Mouse (Mus musculus) thymus, adult 18-20 months (tissue): ENCODE results near the gene Ranbp9.

Experiments used
- DNase-seq, 2 experiments: peaks; one replicate each; pipeline ENCODE4 v3.0.0; 2022; ENCODE audit warnings: mixed read lengths in 2 of 2

Ranbp9 gene

DNA sequence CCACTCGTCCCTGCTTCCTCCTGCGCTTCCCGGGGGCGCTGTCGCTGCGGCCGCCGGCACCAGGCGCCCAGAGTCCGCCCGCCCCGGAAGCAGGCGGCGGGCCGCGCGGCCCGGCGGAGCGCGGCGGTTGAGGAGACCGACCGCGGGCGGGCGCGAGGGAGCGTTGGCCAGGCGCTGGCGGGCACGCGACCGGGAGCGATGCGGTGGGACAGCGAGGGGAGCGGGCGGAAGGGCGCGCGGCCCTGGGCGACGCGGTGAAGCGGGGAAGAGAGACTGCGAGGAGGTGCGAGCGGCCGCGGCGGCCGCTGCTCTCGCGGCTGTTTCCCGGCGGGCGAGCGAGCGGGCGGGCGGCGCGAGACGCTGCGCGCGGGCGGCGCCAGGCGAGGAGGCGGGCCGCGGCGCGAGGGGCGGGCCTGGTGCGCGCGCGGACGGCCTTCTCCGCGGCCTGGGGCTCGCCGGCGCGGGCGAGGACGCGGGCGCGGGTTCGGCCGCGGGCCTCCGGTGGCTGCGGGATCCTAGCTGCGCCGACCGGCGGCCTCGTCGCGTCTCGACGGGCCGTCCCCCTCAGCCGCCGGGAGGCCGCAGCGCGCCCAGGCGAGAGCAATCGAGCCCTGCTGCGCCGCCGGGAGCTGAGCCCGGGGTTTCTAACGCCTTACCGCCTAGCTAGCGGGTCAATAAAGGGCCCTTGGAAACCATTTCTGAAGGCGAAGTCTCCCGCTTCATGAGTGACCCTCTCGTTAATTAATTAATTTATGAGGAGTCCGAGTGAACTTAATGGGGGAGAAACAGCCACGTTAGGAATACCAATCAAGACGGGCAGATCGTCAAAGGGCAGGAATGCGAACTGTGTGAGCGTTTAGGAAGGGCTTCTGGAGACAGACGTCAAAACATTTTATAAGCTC lies at the start of gene Ranbp9:
Gene Ranbp9, minus strand, starts transcription at position 326 of the 902 bp plus-strand sequence.
- peak; percentile 56 for DNase-seq

DNA sequence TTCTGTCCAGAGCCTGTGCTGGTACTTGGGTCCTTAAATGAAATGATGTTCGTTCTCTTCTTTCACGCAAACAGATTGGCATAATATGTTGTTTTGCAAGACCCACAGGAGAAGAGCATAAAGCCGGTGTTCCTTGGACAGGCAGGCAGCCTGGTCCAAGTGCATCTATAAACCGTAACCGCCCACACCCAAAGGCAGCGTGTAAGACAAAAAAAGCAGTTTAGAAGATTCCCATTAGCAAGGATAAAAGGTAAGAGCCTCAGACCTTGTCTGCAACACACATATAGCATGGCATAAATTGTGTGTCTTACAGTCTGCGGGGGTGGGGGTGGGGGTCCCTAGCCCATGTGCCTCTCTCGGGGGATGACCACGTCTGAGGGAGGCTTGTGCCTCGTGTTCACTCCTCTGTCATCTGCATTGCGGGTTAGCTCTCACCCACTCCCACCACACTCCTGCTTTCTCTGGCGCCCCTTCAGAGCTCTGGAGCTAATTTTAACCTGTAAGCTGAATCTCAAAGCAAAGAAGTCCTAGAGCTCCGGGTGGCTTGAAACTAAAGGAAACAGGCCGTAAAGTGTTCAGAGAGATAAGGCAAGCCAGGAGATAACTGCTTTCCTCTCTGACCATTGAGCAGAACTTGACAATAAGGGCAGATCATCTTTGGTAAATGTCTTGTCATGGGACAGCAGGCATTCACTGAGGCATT lies 49.2 kb upstream of the Ranbp9 start:
- no peak for DNase-seq

DNA sequence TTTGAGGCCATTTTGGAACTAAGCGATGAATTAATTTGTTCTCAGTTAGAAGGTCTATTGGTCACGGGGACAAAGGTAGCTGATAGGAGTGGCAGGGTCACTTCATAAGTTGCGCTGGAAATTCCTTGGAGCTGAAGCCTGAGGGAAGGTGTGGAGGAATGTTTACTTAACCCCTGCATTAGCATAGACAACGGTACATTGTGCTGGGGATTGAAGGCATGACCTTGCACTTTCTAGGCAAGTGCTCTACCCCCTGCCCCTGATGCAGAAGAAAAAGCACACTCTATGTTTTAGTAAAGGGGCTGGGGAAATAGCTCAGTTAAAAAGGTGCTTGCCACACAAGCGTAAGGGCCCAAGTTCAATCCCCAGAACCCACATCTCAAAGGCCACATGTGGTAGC lies 45.2 kb upstream of the Ranbp9 start:
- no peak for DNase-seq

DNA sequence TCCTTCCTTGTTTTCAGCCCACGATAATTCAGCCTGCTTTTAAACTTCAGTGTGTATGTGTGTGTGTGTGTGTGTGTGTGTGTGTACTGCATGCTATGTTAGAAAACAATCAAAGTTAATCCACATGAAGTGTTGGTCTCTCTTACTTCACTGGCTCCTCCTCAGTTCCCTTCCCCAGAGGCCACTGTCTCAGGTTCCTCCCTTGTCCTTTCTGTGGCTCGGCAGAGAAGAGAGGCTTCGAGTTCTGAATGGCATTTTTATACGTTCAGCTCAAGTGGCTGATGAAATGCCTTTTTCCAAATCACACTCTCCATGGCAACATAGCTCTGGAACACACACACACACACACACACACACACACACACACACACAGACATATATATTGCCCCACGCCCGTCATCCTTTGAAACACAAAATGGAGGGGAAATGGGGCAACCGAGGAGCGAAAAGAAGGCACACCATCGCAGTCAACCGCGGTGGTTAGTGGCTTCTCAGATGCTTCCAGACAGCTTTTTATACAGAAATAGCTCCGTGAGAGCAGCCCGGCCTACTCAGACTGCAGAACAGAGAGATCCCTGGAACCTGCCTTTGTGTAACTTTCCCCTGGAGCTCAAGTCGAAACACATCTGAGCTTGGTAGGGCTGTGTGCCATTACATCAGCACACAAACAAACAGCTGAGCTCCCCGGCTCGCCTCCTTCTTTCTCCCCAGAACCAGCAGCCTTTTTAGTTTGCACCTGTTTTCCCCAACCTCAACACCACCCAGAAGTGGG lies 44.5 kb upstream of the Ranbp9 start:
- peak; percentile 12 to 32 for DNase-seq

DNA sequence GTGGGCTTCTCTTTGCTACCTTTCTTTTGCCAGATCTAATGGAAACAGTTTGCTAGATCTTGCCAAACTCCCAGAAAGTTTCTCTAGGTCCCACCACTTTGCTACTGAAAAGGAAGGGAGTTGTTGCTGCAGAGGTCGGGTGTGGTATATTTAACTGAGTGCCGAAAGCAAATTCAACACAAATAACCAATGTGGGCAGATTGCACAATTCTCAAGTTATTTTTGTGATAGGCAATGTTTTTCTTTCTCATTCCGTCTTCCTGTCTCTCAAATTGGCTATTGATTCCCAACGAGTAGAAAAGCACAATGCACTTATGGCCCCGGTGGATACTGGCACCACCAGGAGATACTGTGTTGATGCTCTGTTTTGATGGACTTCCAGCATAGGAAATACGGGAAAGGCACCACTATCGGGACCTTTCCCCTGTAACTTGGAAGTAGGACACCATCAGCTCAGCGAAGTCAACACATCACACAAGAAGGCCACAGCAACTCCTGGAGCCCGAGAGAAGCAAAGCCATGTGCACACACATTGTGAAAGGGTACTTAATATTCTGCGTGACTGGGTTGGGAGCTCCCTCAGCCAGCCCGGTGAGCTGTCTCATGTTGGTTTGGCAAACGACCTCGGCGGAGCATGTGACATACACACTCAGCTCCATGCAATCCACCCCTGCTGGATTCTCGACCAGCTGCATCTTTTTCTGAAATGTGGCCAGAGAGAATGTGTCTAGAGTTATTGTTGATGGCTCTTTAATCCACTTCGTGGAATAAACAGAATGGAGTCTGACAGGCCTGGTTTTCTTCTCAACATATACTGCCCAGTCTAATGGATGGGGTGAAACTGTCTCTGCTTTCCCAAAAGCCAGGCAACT lies 43.6 kb upstream of the Ranbp9 start:
- no peak for DNase-seq

DNA sequence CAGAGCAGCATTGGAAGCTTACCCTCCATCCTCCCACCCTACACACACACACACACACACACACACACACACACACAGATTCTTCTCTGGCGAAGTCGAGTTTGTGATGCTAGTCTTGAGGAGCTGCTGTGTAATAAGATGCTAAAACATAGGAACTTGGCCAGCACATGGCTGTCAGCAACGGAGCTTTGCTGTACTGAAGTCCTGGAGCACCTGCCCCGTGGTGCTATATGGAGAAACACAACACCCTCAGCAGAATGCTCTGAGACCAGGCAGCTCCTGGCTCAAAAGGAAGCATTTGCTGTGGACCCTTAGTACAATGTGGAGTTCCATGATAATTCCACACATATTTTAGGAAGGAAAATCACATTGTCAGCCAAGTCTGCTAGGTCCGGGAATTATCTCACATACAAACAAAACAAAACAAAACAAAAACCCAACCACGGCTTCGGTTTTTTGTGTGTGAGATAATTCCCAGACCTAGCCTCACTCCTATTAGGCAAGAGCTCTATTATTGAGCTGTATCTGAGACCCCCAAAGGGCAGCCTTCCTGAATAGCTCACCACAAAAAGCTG lies 42.9 kb upstream of the Ranbp9 start:
- DNase-seq = no peak

DNA sequence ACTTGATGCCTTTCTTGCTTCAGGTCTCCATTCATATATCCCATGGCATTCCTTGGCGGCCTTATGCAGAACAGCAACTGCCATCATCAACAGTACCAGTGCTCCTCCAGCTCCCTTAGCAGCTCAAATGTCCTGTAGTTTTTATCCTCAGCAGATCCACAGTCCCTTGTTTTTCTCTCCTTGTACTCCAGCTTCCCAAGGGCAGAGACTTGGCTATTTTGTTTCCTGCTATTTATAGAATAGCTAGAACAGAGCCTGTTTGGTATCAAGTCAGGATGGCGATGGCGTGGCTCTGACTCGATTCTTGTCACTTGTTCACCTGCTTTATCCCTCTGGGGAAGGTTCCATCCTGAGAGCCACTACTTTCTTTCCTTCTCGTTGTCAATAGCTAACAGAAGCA lies 40.9 kb upstream of the Ranbp9 start:
- DNase-seq = no peak

DNA sequence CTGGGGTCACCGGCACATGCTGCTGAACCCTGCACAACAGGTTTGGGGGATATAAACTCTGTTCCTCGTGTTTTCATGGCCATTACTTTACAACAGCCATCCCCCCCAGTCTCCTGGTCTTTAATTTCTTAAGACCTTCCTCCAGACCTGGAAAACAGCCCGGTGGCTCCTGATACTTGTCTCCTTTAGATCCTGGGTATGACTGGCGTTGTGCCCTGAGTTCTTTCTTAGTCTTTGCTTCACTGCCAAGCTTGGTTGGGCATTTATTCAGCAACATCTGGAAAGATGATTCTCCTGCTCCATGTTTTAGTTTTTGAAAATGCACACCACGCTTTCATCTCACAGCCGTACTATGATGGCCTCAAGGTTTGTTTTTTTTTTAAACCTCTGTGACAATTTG lies 38.2 kb upstream of the Ranbp9 start:
- no peak for DNase-seq

DNA sequence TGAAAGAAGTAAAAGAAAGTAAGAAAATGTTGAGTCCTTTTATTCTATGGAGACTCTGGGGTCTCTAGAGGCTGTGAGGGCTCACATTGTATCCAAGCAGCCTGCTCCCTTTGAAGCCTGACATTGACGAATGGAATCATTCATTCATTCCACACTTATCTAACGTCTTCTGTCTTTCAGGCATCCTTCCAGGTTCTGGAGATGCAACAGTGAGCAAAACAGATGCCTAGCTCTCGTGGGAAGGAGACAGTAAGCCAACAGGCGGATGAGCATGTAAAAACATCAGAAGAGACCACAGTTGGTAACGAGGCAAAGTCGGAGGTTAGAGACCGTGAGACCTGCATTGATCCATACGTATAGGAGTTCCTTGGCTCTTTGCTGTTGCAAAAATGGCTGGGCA lies 36.3 kb upstream of the Ranbp9 start:
- DNase-seq = no peak

DNA sequence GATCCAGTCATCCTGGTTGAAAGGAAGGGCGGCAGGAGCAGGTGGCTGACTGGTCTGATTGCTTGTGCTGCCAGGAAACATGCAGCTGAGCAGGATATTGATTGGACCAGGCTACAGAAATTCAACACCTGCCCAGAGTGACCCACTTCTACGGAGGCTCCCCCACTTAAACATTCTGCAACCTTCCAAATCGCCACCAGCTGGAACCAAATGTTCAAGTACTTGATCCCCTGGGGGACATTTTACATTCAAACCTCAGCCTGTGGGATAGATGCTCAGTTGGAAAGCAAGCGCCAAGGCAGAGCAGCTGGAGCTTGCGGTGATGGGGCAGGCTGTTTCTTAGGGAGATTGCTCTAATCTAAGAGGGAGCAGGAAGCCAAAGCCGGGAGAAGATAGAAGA lies 35.8 kb upstream of the Ranbp9 start:
- DNase-seq = no peak

DNA sequence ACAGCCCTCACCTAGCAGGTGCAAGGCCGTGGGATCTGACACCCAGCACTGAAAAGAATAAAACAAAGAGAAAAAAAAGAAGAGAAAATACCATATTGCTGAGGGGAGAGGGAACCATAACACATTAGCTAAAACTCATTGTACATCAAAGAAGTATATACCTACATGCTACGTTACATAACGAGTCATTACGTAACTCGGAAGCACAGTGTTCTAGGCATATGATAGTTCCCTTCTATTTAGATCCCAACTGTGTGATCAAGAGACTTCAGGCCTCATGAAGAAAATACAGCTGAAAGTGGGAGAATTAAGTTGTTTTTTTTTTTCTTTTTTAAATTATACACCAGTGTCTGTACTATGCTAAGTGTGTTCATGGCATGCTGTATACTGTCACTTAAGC lies 35.0 kb upstream of the Ranbp9 start:
- no peak for DNase-seq

DNA sequence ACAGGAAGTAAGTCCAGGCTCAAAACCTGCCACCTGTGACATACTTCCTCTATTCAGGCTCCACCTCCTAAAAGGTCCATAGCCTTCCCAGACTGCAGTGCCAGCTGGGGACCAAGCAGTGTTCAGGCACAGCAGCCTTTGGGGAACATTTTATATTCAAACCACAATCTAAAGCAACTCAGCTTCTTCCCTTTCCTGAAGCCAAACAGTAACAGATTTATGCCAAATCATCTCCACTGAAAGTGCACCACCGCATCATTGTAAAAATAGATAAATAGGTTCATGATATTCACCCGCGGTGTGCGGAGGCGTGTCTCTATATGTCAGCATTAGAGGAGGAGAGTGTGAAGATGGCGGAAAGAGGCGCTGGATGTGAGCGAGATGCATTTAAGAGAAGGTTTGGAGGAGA lies 33.9 kb upstream of the Ranbp9 start:
- DNase-seq = no peak

DNA sequence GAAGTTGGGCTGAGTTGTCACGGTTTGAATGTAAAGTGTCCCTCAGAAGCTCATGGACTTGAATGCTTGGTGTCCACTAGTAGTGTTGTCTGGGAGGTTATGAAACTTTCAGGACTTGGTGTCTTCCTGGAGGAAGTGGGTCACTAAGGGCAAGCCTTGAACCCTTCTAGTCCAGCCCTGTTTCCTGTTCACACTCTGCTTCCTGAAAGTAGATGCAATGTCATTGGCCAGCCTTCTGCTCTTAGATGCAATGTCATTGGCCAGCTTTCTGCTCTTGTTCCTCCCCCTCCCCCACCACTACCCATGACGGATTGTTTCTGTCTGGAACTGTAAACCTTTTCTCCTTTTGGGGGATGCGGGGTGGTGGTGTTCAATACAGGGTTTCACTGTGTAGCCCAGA lies 31.7 kb upstream of the Ranbp9 start:
- no peak for DNase-seq

DNA sequence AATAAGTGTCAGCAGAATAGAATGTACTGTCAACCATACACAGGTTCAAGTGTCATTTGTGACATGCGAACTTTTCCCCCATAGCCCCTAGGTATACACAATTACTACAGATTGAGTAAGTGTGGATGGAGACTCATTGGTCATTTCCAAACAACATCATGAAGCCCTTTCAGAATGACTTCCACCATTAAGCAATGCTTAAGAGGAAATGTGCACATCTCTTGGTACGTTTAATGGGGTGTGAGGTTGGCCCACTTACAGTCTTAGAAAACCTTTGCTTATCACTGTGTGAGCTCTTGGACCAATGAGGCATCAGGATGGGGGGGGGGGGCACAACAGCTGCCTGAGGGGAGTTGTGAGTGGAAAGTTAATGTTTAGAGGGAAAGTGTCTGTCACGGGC lies 24.7 kb upstream of the Ranbp9 start:
- DNase-seq = no peak

DNA sequence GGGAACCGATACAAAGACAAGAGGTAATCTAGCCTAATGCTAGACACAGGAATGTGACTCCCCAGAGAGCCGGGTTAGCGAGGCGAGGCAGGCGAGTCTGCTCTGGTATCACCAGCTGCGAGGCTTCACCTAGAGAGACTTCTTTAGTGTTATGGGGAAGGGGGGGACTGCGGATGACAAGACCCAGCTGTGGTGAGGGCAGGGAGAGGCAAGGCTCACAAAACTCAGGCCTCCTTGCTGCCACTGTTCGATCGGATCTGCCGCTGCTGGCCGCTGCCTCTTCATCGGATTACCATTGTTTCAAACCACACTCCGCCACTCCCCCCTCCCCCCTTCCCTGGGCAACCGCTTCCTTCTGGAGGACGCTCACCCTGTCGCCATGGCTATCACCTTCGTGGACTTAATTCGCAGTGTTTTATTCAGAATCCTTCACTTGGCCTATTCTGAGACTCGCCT lies 22.3 kb upstream of the Ranbp9 start:
- peak in 1 of 2 experiments; percentile 17 for DNase-seq

DNA sequence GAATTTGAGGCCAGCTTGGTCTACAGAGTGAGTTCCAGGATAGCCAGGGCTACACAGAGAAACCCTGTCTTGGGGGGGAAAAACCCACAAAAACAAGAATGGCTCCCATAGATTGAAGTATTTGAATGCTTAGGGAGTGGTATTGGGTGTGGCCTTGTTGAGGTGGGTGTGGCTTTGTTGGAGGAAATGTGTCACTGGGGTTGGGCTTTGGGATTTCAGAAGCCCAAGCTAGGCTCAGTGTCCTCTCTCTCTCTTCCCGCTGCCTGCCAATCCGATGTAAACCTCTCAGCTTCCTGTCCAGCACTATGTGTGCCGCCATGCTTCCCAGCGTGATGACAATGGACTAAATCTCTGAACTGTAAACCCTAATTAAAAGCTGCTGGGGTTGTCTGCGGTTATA lies 20.5 kb upstream of the Ranbp9 start:
- no peak for DNase-seq

DNA sequence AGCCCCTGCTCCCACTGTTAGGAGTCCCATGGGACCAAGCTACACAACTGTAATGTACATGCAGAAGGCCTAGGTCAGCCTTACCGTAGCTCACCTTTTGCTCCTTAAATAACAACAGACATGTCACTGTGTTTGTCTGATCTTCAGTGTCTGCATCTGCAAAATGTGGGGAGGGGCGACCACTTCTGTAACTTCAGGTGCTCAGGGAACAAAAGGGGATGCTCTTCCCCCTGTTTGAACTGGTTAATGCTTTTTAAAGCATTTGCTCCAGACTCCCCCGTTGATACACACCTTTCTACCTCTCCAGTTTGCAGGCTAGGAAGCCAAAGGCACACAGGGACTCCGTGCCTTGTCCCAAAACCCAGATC lies 19.4 kb upstream of the Ranbp9 start:
- no peak for DNase-seq

DNA sequence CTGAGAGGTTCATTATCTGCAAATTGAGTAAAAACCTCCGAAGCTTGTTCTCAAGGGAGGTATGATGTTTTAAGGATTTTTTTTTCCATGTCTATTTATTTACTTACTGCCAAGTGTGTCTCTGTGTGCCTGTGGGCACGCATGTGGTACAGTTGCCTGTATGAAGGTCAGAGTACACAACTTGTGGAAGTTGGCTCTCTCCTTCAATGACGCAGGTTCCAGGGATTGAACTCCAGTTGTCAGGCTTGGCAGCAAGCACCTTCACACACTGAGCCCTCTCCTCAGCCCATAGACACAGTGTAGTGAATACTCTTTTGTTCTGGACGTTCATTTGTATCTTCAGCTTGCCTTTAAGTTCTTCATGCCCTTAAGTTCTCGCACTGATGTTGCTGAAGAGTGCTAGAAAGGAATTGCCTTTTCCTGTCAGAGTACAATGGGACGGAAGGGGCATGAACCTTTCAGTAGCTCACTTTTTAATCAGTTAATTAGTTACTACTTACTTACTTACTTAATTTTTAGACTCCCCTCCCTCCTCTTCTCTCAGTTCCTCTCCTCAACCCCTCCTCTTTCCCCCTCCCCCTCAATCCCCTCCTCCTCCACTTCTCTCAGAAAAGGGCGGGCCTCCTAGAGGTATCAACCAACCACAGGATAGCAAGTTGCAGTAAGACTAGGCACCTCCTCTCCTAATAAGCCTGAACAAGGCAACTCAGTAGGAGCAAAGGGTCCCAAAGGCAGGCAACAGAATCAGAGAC lies 18.8 kb upstream of the Ranbp9 start:
- no peak for DNase-seq

DNA sequence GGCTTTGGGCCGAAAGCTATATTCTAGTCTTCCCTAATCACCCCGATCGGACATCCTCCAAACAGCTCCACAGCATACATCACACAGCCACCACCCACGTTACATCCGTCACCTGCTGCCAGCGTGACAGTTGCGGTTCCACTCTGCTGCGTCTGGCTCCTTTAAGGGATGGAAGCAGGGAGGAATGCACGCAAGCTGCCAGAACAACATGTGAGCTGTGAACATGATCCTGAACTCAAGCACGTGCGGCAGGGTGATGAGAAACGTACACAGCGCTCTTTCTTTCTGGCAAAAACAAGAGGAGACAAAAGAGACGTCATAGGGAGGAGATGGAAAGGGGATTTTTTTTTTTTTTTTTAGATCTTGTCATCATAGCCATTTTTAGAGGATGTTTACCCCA lies 17.8 kb upstream of the Ranbp9 start:
- no peak for DNase-seq

DNA sequence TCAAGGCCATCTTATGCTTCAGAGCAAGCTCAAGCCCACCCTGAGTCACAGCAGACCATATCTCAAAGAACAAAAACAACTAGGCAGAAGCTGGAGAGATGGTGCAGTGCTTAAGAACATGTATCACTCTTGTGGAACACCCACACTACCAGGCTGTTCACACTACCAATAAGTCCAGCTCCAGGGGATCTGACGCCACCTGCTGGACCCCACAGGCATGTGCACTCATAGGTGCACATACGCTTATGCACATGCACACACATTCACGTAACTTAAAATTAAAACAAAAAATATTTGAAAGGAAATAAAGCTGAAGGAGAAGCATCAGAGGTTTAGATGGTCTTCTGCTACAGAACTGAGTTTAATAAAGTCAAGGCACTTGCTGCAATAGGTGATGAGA lies 16.7 kb upstream of the Ranbp9 start:
- no peak for DNase-seq

DNA sequence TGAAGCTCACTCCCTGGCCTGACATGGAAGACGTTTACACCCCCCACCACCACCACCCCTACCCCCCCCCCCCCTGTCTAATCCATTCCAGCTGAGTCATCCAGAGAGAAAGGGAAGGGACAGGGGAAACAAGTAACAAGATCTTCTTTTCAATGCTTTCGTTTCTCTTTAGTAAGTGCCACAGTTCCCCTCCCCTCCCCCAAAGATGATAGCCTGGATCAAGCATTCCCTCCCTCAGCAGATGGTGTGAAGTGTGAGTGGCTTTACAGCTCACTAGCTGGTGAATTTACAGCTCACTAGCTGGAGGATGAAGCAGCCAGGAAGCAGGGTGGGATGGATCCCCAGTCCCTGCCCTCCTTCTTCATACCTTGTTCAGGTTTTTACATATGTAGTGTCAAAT lies 15.6 kb upstream of the Ranbp9 start:
- DNase-seq = no peak
